Mouse (Mus musculus): ENCODE results near the gene Kcns1. TPM values are rescaled to one million over a fixed set of nuclear protein-coding genes. Genes with fewer than 3 reads are reported as not detected.

Kcns1 gene
- polyA plus RNA-seq, 1 experiment = not detected

DNA sequence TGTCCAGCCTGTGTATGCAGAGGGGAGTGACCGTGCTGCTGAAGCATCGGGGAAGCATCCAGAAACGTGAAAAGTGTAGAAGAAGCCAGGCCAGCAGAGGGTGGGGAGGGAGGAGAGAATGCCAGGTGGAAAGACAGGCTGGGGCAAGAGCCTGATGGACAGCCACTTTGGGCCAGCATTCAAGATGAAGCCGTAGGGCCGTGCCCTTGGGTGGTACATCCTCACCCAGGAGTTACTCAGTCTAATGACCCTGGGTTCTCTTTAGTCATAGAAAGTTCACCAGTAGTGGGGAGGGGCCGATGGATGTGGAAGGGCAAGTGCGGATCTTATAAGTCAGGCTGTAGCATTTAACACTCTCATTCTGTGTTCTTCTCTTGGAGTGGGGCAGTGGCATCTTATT lies 14.8 kb downstream of the Kcns1 start:
- no peak for TF ChIP-seq POLR2AphosphoS2 (IDR thresholded peaks at IDR 0.05; ENCODE audit: insufficient read length, low read depth)
- TF ChIP-seq TCF3 (IDR thresholded peaks at IDR 0.05; ENCODE audit: insufficient read length, low read depth) = no peak
- TF ChIP-seq MYOG (IDR thresholded peaks at IDR 0.05; ENCODE audit: control insufficient read depth in 1 of 3, insufficient read depth in 1 of 3, insufficient read length in 2 of 3, low read depth in 2 of 3) = no peak
- TF ChIP-seq SRF (IDR thresholded peaks at IDR 0.05; ENCODE audit: control insufficient read depth, insufficient read length, low read depth) = no peak
- TF ChIP-seq MYOD1 (IDR thresholded peaks at IDR 0.05; ENCODE audit: control insufficient read depth in 1 of 3, insufficient read length in 2 of 3, low read depth in 2 of 3) = no peak
- no peak for TF ChIP-seq MAX (IDR thresholded peaks at IDR 0.05; ENCODE audit: low read depth)
- TF ChIP-seq REST (IDR thresholded peaks at IDR 0.05; ENCODE audit: insufficient read depth, insufficient read length) = no peak
- no peak for TF ChIP-seq E2F4 (IDR thresholded peaks at IDR 0.05; ENCODE audit: insufficient read depth)
- no peak for TF ChIP-seq TCF12 (IDR thresholded peaks at IDR 0.05; ENCODE audit: insufficient read depth, poor library complexity, severe bottlenecking)
- TF ChIP-seq CEBPB (IDR thresholded peaks at IDR 0.05; ENCODE audit: insufficient read depth, poor library complexity, severe bottlenecking) = no peak
- TF ChIP-seq POLR2A (IDR thresholded peaks at IDR 0.05; ENCODE audit: insufficient read length, low read depth) = no peak
- TF ChIP-seq USF1 (IDR thresholded peaks at IDR 0.05; ENCODE audit: low read depth) = no peak
- Histone ChIP-seq H3ac (ENCODE audit: control insufficient read depth, insufficient read length) (no peak overlapping the region), H3K4me3 (no peak overlapping the region), H3K79me2 (ENCODE audit: control insufficient read depth, insufficient read depth) (no peaks in the 10 kb centered on the region), H3K36me3 (ENCODE audit: control insufficient read depth, insufficient read depth) (peaks cover 16% of the 10 kb centered on the region), H3K27me3 (ENCODE audit: control insufficient read depth, insufficient read depth, insufficient read length) (no peaks in the 10 kb centered on the region), H3K4me2 (ENCODE audit: low read depth) (no peak overlapping the region)

DNA sequence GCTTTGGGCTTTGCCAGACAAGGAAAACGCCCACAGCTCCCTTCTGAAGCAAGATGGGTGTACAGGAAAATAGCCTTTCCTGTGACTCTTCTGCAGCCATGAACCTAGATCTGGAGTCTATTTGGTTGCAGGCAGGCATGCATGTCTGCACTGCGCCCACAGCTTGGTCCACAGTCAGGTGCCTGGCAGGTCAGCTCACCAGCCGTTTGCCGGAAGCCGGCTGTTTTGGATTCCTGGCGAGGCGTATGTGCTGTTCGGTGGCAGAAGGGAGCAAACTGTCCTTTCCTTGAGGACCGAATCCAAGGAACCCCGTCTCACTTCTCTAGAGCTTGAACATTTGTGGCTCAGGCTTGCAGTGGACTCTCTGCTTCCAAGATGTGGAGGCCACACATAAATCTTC lies 16.9 kb downstream of the Kcns1 start:
- Histone ChIP-seq H3ac (ENCODE audit: control insufficient read depth, insufficient read length) (no peak overlapping the region), H3K27me3 (ENCODE audit: control insufficient read depth, insufficient read depth, insufficient read length) (no peaks in the 10 kb centered on the region), H3K79me2 (ENCODE audit: control insufficient read depth, insufficient read depth) (no peaks in the 10 kb centered on the region), H3K4me2 (ENCODE audit: low read depth) (no peak overlapping the region), H3K4me3 (no peak overlapping the region), H3K36me3 (ENCODE audit: control insufficient read depth, insufficient read depth) (peaks cover 16% of the 10 kb centered on the region)
- TF ChIP-seq USF1 (IDR thresholded peaks at IDR 0.05; ENCODE audit: low read depth) (no peak), CEBPB (IDR thresholded peaks at IDR 0.05; ENCODE audit: insufficient read depth, poor library complexity, severe bottlenecking) (no peak), SRF (IDR thresholded peaks at IDR 0.05; ENCODE audit: control insufficient read depth, insufficient read length, low read depth) (no peak), E2F4 (IDR thresholded peaks at IDR 0.05; ENCODE audit: insufficient read depth) (no peak), MYOG (IDR thresholded peaks at IDR 0.05; ENCODE audit: control insufficient read depth in 1 of 3, insufficient read depth in 1 of 3, insufficient read length in 2 of 3, low read depth in 2 of 3) (no peak), TCF12 (IDR thresholded peaks at IDR 0.05; ENCODE audit: insufficient read depth, poor library complexity, severe bottlenecking) (no peak), REST (IDR thresholded peaks at IDR 0.05; ENCODE audit: insufficient read depth, insufficient read length) (no peak), MAX (IDR thresholded peaks at IDR 0.05; ENCODE audit: low read depth) (no peak), TCF3 (IDR thresholded peaks at IDR 0.05; ENCODE audit: insufficient read length, low read depth) (no peak), POLR2AphosphoS2 (IDR thresholded peaks at IDR 0.05; ENCODE audit: insufficient read length, low read depth) (no peak), POLR2A (IDR thresholded peaks at IDR 0.05; ENCODE audit: insufficient read length, low read depth) (no peak), MYOD1 (IDR thresholded peaks at IDR 0.05; ENCODE audit: control insufficient read depth in 1 of 3, insufficient read length in 2 of 3, low read depth in 2 of 3) (no peak)

DNA sequence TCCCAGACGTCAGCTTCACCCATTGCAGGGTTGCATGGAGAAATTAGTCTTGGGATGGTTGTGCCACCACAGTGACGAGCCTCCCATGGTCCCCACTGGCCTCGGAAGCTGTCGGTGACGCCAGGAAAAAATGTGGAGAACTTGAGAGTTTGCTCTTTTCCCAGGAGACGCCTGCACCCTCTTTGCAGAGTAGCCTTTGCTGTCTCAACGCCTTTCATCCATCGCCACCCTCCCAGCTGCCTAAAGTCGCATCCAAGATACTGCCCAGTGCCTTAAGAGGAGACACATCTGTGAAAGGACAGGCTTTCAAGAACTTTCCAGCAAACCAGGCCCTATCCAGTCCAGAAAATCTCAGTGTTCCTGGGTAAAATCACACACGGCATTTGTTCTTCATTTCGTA lies 18.6 kb downstream of the Kcns1 start:
- no peaks in the 10 kb centered on the region for H3K79me2 ChIP-seq (ENCODE audit: control insufficient read depth, insufficient read depth)
- TF ChIP-seq POLR2AphosphoS2 (IDR thresholded peaks at IDR 0.05; ENCODE audit: insufficient read length, low read depth) (no peak), REST (IDR thresholded peaks at IDR 0.05; ENCODE audit: insufficient read depth, insufficient read length) (no peak), TCF12 (IDR thresholded peaks at IDR 0.05; ENCODE audit: insufficient read depth, poor library complexity, severe bottlenecking) (no peak), CEBPB (IDR thresholded peaks at IDR 0.05; ENCODE audit: insufficient read depth, poor library complexity, severe bottlenecking) (no peak), MYOD1 (IDR thresholded peaks at IDR 0.05; ENCODE audit: control insufficient read depth in 1 of 3, insufficient read length in 2 of 3, low read depth in 2 of 3) (no peak), TCF3 (IDR thresholded peaks at IDR 0.05; ENCODE audit: insufficient read length, low read depth) (no peak)
- H3ac ChIP-seq (ENCODE audit: control insufficient read depth, insufficient read length) = no peak overlapping the region
- no peaks in the 10 kb centered on the region for H3K27me3 ChIP-seq (ENCODE audit: control insufficient read depth, insufficient read depth, insufficient read length)
- H3K36me3 ChIP-seq (ENCODE audit: control insufficient read depth, insufficient read depth) = peaks cover 16% of the 10 kb centered on the region
- no peak overlapping the region for H3K4me3 ChIP-seq
- no peak overlapping the region for H3K4me2 ChIP-seq (ENCODE audit: low read depth)

DNA sequence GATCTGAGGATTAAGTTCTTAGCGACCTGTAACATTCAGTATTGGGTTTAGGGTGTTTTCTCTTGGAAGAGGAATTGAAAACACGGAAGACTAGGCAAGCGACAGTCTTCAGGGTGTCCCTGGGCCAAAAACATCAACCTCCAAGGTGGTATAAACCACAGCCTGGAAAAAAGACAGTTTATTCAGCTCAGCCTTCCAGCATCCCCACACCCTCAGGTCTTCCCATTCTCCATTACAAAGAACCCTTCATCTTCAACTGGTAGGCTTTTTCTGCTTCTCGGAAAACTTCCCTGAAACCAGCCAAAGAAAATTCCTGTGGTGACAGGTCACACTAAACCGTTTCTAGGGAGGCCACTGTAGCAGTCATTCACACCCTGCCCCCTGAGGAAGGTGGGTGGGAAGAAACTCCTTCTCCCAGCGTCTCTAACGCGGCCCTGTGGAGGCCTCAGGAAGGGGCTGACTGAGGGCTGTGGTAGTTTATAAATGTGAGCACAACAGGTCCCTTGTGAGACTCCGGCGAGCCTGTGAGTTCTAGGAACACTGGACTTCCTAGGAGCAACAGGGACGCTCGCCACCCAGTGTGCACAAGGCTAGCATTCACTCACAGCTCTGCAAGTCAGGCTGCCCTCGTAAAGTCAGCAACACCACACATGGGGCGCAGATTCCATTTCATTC lies 20.7 kb downstream of the Kcns1 start:
- Histone ChIP-seq H3K36me3 (ENCODE audit: control insufficient read depth, insufficient read depth) (peaks cover 16% of the 10 kb centered on the region), H3K4me3 (no peak overlapping the region), H3K4me2 (ENCODE audit: low read depth) (no peak overlapping the region), H3K79me2 (ENCODE audit: control insufficient read depth, insufficient read depth) (no peaks in the 10 kb centered on the region), H3ac (ENCODE audit: control insufficient read depth, insufficient read length) (no peak overlapping the region), H3K27me3 (ENCODE audit: control insufficient read depth, insufficient read depth, insufficient read length) (no peaks in the 10 kb centered on the region)
- TF ChIP-seq E2F4 (IDR thresholded peaks at IDR 0.05; ENCODE audit: insufficient read depth) = no peak
- TF ChIP-seq MAX (IDR thresholded peaks at IDR 0.05; ENCODE audit: low read depth) = no peak
- TF ChIP-seq REST (IDR thresholded peaks at IDR 0.05; ENCODE audit: insufficient read depth, insufficient read length) = no peak
- no peak for TF ChIP-seq MYOG (IDR thresholded peaks at IDR 0.05; ENCODE audit: control insufficient read depth in 1 of 3, insufficient read depth in 1 of 3, insufficient read length in 2 of 3, low read depth in 2 of 3)
- TF ChIP-seq USF1 (IDR thresholded peaks at IDR 0.05; ENCODE audit: low read depth) = no peak
- TF ChIP-seq MYOD1 (IDR thresholded peaks at IDR 0.05; ENCODE audit: control insufficient read depth in 1 of 3, insufficient read length in 2 of 3, low read depth in 2 of 3) = no peak
- TF ChIP-seq SRF (IDR thresholded peaks at IDR 0.05; ENCODE audit: control insufficient read depth, insufficient read length, low read depth) = no peak
- TF ChIP-seq POLR2A (IDR thresholded peaks at IDR 0.05; ENCODE audit: insufficient read length, low read depth) = no peak
- no peak for TF ChIP-seq CEBPB (IDR thresholded peaks at IDR 0.05; ENCODE audit: insufficient read depth, poor library complexity, severe bottlenecking)
- no peak for TF ChIP-seq TCF3 (IDR thresholded peaks at IDR 0.05; ENCODE audit: insufficient read length, low read depth)
- TF ChIP-seq TCF12 (IDR thresholded peaks at IDR 0.05; ENCODE audit: insufficient read depth, poor library complexity, severe bottlenecking) = no peak
- TF ChIP-seq POLR2AphosphoS2 (IDR thresholded peaks at IDR 0.05; ENCODE audit: insufficient read length, low read depth) = no peak
